Mouse (Mus musculus) bone marrow, adult 2 months (tissue): ENCODE measurements around the gene Faf1.

Experiments
- CTCF ChIP-seq: fragments of 200-500 bp; IDR thresholded peaks from 2 replicates; pipeline ENCODE4 v1.5.1; 2011; ENCODE audit warnings: low read length, control low read depth; ENCODE audit not compliant: control insufficient read depth, insufficient read depth
- POLR2A ChIP-seq: fragments of 200-500 bp; IDR thresholded peaks from 2 replicates; pipeline ENCODE4 v1.6.1; 2011; ENCODE audit warnings: low read depth, mild to moderate bottlenecking, control low read depth, low read length, borderline replicate concordance; ENCODE audit not compliant: control insufficient read depth

DNA sequence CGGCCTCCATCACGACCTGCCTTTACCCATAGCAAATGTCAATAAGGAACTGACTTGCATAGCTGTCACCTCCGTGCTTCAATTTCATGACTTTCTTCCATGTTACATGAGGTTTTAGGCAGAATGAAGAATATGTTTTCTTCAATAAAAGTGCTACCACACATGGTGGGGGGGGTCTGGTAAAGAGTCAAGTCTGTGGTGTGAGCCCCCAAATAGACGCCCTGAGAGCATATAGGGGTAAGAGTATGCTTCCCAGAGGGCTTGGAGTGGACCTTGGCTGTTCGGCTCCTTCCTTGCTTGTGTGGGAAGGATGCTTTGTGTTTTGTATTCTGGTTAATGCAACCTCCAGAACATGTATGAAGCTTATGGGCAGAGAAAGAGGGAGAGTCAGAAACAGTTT lies 293.2 kb downstream of the Faf1 start:
- no peak for TF ChIP-seq POLR2A
- no peak for TF ChIP-seq CTCF
